Mouse (Mus musculus): ENCODE data around the gene Tex50.

DNA sequence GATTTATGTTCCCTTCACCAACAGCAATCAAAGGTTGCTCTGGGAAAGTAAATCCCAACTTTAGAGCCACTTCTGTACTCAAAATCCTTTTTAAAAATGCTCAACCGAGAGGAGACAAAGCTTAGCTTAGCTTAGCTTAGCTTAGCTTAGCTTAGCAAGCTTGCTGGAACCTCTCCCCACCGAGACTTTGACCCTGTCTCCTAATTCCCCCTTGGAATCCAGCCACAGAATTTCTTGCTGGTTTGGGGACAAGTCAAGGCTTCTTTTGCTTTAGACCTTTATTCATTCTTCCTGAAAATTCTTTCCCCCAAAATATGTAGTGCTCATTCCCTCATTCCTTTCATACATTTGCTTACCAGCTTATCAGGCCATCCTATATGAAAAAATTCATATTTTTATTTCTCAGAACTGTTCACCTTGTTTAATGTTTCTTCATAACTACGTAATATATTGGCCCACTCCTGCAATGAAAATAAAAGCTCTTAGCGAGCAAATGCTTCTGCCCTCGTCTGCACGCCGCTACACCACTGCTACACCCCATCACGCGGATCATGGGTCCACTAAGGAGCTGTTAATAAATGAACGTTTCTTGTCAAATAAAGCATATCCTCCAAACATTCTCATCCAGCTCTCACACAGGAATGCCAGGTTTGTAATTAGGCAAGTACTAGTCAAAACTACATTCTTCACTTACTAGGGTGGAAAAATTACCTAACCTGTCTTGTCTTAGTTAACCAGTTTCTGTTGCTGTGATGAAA is 36.3 kb downstream of the Tex50 start:
- TF ChIP-seq CTCF (IDR thresholded peaks at IDR 0.05 in 2 of 3, conservative IDR thresholded peaks at IDR 0.05 in 1 of 3; ENCODE audit: control insufficient read depth in 1 of 3, insufficient read depth in 1 of 3, low read depth in 2 of 3, low read length in 3 of 3, poor library complexity in 1 of 3, severe bottlenecking in 1 of 3) (no peak), MAX (IDR thresholded peaks at IDR 0.05; ENCODE audit: low read length) (no peak), TCF12 (IDR thresholded peaks at IDR 0.05; ENCODE audit: low read depth, low read length) (no peak), ZC3H11A (IDR thresholded peaks at IDR 0.05; ENCODE audit: low read depth, low read length) (no peak), NELFE (IDR thresholded peaks at IDR 0.05; ENCODE audit: low read depth, low read length) (no peak), SIN3A (IDR thresholded peaks at IDR 0.05; ENCODE audit: low read length) (no peak)
